Mouse (Mus musculus) ES-Bruce4 (cell line): ENCODE data around the gene Ypel3.

Source experiments
- CTCF ChIP-seq: IDR thresholded peaks from one replicate; pipeline ENCODE4 v1.8.1; 2011; ENCODE audit warnings: low read depth, low read length
- POLR2A ChIP-seq: IDR thresholded peaks from one replicate; pipeline ENCODE4 v1.8.1; 2011; ENCODE audit warnings: low read length; ENCODE audit not compliant: insufficient read depth

GRCm38 (mm10) chr7:126801057-126801422, 24.3 kb downstream of the Ypel3 start:
- TF ChIP-seq POLR2A (no peak), CTCF (no peak)
